Mouse (Mus musculus): ENCODE data around the gene Stam2. TPM values are rescaled to one million over a fixed set of nuclear protein-coding genes. Genes with fewer than 3 reads are reported as not detected.
A peak's percentile ranks its signal among the peaks of the same experiment; 100 is the strongest.

The Stam2 gene
- polyA plus RNA-seq, 1 experiment from 2014 or later: 34.0 TPM

- under 1% methylated on average over 41 of the region's 42 CpGs for WGBS
- peak; percentile 53 for DNase-seq (ENCODE audit: extremely low spot score, low spot score)
- H3K27me3 ChIP-seq (ENCODE audit: poor library complexity, severe bottlenecking): peaks cover 74% of the 10 kb centered on the region
- H3K27ac ChIP-seq: peak overlapping the region; percentile 90
- H3K4me3 ChIP-seq: peak overlapping the region; percentile 77
- H3K36me3 ChIP-seq (replicated peaks): no peaks in the 10 kb centered on the region
- H3K4me1 ChIP-seq: peaks cover 24% of the 10 kb centered on the region
- no peaks in the 10 kb centered on the region for H3K9me3 ChIP-seq
These were observed 66.6 kb downstream of the Stam2 start for GRCm38 (mm10) chr2:52675278-52675987.

DNA sequence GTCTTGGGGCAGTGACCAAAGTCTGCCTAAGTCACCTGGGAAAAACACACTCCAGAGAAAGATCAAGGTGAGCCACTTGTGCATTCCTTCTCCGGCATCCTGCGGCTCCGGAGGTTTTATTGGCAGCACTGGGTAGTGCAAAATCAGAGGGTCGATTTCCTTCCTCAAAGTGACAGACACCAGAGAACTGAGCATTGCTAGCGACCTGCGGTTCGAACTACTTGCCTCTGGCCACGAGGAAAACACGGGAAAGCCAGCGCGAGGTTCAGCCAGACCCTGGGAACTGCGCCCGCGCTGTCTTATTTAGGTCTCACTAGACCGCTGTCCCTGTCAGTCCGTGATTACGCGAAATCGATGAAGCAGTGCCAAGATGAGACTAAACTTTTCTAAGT, 67.2 kb downstream of the Stam2 start:
- under 1% methylated on average over 19 of the region's 19 CpGs for WGBS
- no peaks in the 10 kb centered on the region for H3K9me3 ChIP-seq
- peak overlapping the region; percentile 77 for H3K4me3 ChIP-seq
- H3K27ac ChIP-seq: no peak overlapping the region
- peaks cover 74% of the 10 kb centered on the region for H3K27me3 ChIP-seq (ENCODE audit: poor library complexity, severe bottlenecking)
- peak; percentile 51 for DNase-seq (ENCODE audit: extremely low spot score, low spot score)
- no peaks in the 10 kb centered on the region for H3K36me3 ChIP-seq (replicated peaks)
- H3K4me1 ChIP-seq: peaks cover 24% of the 10 kb centered on the region

DNA sequence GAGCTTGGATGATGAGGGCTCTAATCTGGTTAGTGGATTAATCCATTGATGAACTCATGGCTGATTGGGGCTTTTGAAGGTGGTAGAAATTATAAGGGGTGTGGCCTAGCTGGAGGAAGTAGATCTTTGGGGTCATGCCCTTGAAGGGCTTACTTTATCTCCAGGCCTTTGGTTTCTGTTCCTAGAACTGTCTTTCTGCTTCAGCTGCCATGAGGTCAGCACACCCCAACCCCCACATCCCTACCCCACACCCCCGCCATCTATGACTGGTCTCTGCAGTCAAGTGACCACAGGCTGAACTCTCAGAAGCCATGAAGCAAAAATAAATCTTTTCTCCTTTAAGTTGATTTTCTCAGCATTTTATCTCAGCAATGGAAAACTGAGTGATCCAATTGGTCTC, 68.9 kb downstream of the Stam2 start:
- Histone ChIP-seq H3K4me3 (no peak overlapping the region), H3K27ac (no peak overlapping the region), H3K9me3 (no peaks in the 10 kb centered on the region), H3K27me3 (ENCODE audit: poor library complexity, severe bottlenecking) (peaks cover 67% of the 10 kb centered on the region), H3K36me3 (replicated peaks) (no peaks in the 10 kb centered on the region), H3K4me1 (peaks cover 24% of the 10 kb centered on the region)
- WGBS: 74% methylated on average over 1 of the region's 1 CpGs
- DNase-seq (ENCODE audit: extremely low spot score, low spot score): no peak

DNA sequence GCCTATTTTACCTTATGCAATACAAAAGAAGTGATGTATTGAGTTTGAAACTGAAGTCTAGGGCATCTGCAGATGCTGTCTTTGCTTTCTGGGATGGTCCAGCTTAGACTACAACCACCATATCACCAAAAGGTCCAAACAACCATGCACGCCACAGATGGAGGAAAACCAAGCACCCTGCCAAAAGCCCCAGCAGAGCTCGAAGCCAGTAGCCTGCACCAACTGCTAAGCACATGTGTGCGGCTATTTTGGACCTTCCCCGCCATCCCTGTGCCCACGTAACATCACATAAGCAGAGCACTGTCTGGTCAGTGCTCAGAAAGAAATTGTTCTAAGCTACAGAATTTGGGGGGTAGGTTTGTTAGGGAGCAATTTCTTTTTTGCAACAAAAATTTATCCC, 71.3 kb downstream of the Stam2 start:
- Histone ChIP-seq H3K27me3 (ENCODE audit: poor library complexity, severe bottlenecking) (peaks cover 43% of the 10 kb centered on the region), H3K27ac (no peak overlapping the region), H3K4me3 (no peak overlapping the region), H3K36me3 (replicated peaks) (no peaks in the 10 kb centered on the region), H3K4me1 (peaks cover 12% of the 10 kb centered on the region), H3K9me3 (no peaks in the 10 kb centered on the region; the same call in 1 of the 2 replicates)
- DNase-seq (ENCODE audit: extremely low spot score, low spot score): no peak
- 89% methylated on average over 5 of the region's 5 CpGs for WGBS

GRCm38 (mm10) chr2:52668480-52668879, 73.6 kb downstream of the Stam2 start:
- Histone ChIP-seq H3K27ac (no peak overlapping the region), H3K9me3 (no peaks in the 10 kb centered on the region; the same call in 1 of the 2 replicates), H3K27me3 (ENCODE audit: poor library complexity, severe bottlenecking) (peaks cover 20% of the 10 kb centered on the region), H3K36me3 (replicated peaks) (no peaks in the 10 kb centered on the region), H3K4me3 (no peak overlapping the region), H3K4me1 (no peaks in the 10 kb centered on the region)
- DNase-seq (ENCODE audit: extremely low spot score, low spot score): no peak
- 87% methylated on average over 6 of the region's 6 CpGs for WGBS

- Histone ChIP-seq H3K4me1 (no peaks in the 10 kb centered on the region), H3K27ac (no peak overlapping the region), H3K36me3 (replicated peaks) (no peaks in the 10 kb centered on the region), H3K9me3 (no peaks in the 10 kb centered on the region), H3K27me3 (ENCODE audit: poor library complexity, severe bottlenecking) (peaks cover 6% of the 10 kb centered on the region; the same call in 1 of the 2 replicates), H3K4me3 (no peak overlapping the region)
- 92% methylated on average over 5 of the region's 5 CpGs for whole genome bisulfite sequencing
- no peak for DNase-seq (ENCODE audit: extremely low spot score, low spot score)
These were observed 85.4 kb downstream of the Stam2 start for GRCm38 (mm10) chr2:52656722-52657121.

DNA sequence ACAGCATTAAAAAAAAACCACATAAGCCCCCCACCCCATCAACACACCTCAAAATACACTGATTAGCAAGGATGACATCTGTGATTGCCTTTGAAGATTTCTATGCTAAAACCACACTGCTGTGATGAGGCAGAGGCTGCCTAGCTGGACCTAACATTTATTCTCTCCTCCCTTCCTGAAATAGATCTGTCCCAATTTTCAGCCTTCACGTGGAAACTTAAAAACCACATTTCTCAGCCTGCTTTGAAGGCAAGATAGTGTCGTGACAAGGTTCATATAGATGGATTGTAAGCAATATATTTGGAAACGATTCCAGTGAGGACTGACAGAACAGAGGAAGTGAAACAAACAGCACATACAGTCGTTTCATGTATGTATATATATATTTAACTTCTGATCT, 87.5 kb downstream of the Stam2 start:
- no peaks in the 10 kb centered on the region for H3K9me3 ChIP-seq
- no peak for DNase-seq (ENCODE audit: extremely low spot score, low spot score)
- H3K4me1 ChIP-seq: no peaks in the 10 kb centered on the region
- peaks cover 5% of the 10 kb centered on the region; the same call in 1 of the 2 replicates for H3K27me3 ChIP-seq (ENCODE audit: poor library complexity, severe bottlenecking)
- H3K27ac ChIP-seq: no peak overlapping the region
- H3K4me3 ChIP-seq: no peak overlapping the region
- no peaks in the 10 kb centered on the region for H3K36me3 ChIP-seq (replicated peaks)
- WGBS: 86% methylated on average over 4 of the region's 4 CpGs

- Histone ChIP-seq H3K4me1 (peaks cover 5% of the 10 kb centered on the region; the same call in 1 of the 2 replicates), H3K4me3 (no peak overlapping the region), H3K27ac (no peak overlapping the region), H3K36me3 (replicated peaks) (no peaks in the 10 kb centered on the region), H3K9me3 (no peaks in the 10 kb centered on the region), H3K27me3 (ENCODE audit: poor library complexity, severe bottlenecking) (no peaks in the 10 kb centered on the region)
- DNase-seq (ENCODE audit: extremely low spot score, low spot score): no peak
- 87% methylated on average over 6 of the region's 6 CpGs for WGBS
These were observed 90.5 kb downstream of the Stam2 start for GRCm38 (mm10) chr2:52651547-52651946.

GRCm38 (mm10) chr2:52647255-52647998, 94.7 kb downstream of the Stam2 start:
- Histone ChIP-seq H3K9me3 (no peaks in the 10 kb centered on the region), H3K4me3 (no peak overlapping the region), H3K36me3 (replicated peaks) (no peaks in the 10 kb centered on the region), H3K4me1 (peaks cover 5% of the 10 kb centered on the region; the same call in 1 of the 2 replicates), H3K27ac (no peak overlapping the region), H3K27me3 (ENCODE audit: poor library complexity, severe bottlenecking) (no peaks in the 10 kb centered on the region)
- WGBS: 83% methylated on average over 8 of the region's 8 CpGs
- DNase-seq (ENCODE audit: extremely low spot score, low spot score): no peak

GRCm38 (mm10) chr2:52643657-52644056, 98.4 kb downstream of the Stam2 start:
- Histone ChIP-seq H3K9me3 (no peaks in the 10 kb centered on the region), H3K4me3 (no peak overlapping the region), H3K36me3 (replicated peaks) (no peaks in the 10 kb centered on the region), H3K27ac (no peak overlapping the region), H3K4me1 (peaks cover 5% of the 10 kb centered on the region; the same call in 1 of the 2 replicates), H3K27me3 (ENCODE audit: poor library complexity, severe bottlenecking) (peaks cover under 1% of the 10 kb centered on the region; the same call in 1 of the 2 replicates)
- no peak for DNase-seq (ENCODE audit: extremely low spot score, low spot score)
- 81% methylated on average over 6 of the region's 6 CpGs for WGBS

Other genes with a start within 250 kb of the Stam2 start
- 0.50 and 1.1 TPM in 2 replicates for gene Cacnb4, start 65.5 kb downstream of the Stam2 start, polyA plus RNA-seq (2016; fragmentation: Nextera tagmentation; extraction: Ambion mirVana)
- 7.4 TPM in 2 replicates for gene Fmnl2, start 115.6 kb upstream of the Stam2 start, polyA plus RNA-seq (2016; fragmentation: Nextera tagmentation; extraction: Ambion mirVana)